Mouse (Mus musculus) megakaryocyte, adult 5-6 weeks (primary cell): Measurements from ENCODE around the gene Tmem56. TPM values are rescaled to one million over a fixed set of nuclear protein-coding genes. Genes with fewer than 3 reads are reported as not detected.

Experiments
- ATAC-seq: 2 replicates; pipeline ENCODE4 v1.8.0; 2016; ENCODE audit warnings: mild to moderate bottlenecking, inconsistent platforms; ENCODE audit not compliant: poor library complexity, severe bottlenecking
- total RNA-seq, 2 experiments: library from RNA; stranded (forward) in 1 of 2; stranded (reverse) in 1 of 2; fragments of 153-499, 151-499 nt in 1 of 2; fragments of 221-1000, 200-1000 nt in 1 of 2; gene quantifications; 2 replicates each; pipeline versions ENCODE4 v1.2.3 to v1.2.4; 2015 to 2017

Tmem56 gene
- total RNA-seq (2015), result 2.0 and 3.0 TPM in 2 replicates
- 0.70 and 1.7 TPM in 2 replicates for total RNA-seq (2017)

GRCm38 (mm10) chr3:121282998-121283397, at the start of gene Tmem56:
TSS of gene Tmem56 (minus strand) at chr3:121283098.
- no peak for ATAC-seq

- peak; percentile 89 for ATAC-seq
Measured at GRCm38 (mm10) chr3:121330244-121330646, 47.3 kb upstream of the Tmem56 start.

- peak; percentile 40 for ATAC-seq
Measured at GRCm38 (mm10) chr3:121329647-121330046, 46.7 kb upstream of the Tmem56 start.

GRCm38 (mm10) chr3:121327406-121327805, 44.5 kb upstream of the Tmem56 start:
- ATAC-seq, result no peak

GRCm38 (mm10) chr3:121323371-121323770, 40.5 kb upstream of the Tmem56 start:
- no peak for ATAC-seq

GRCm38 (mm10) chr3:121320896-121321295, 38.0 kb upstream of the Tmem56 start:
- no peak for ATAC-seq

GRCm38 (mm10) chr3:121319906-121320305, 37.0 kb upstream of the Tmem56 start:
- ATAC-seq, result no peak

- no peak for ATAC-seq
Measured at GRCm38 (mm10) chr3:121315498-121315897, 32.6 kb upstream of the Tmem56 start.

- ATAC-seq, result no peak
Measured at GRCm38 (mm10) chr3:121314149-121314548, 31.3 kb upstream of the Tmem56 start.

- no peak for ATAC-seq
Measured at GRCm38 (mm10) chr3:121312979-121313378, 30.1 kb upstream of the Tmem56 start.

GRCm38 (mm10) chr3:121312426-121312825, 29.5 kb upstream of the Tmem56 start:
- no peak for ATAC-seq

GRCm38 (mm10) chr3:121309896-121310714, 27.2 kb upstream of the Tmem56 start:
- no peak for ATAC-seq

GRCm38 (mm10) chr3:121309429-121309828, 26.5 kb upstream of the Tmem56 start:
- ATAC-seq, result no peak

- ATAC-seq, result no peak
Measured at GRCm38 (mm10) chr3:121308935-121309334, 26.0 kb upstream of the Tmem56 start.

GRCm38 (mm10) chr3:121307532-121308234, 24.8 kb upstream of the Tmem56 start:
- peak; percentile 99 for ATAC-seq

GRCm38 (mm10) chr3:121306641-121307040, 23.7 kb upstream of the Tmem56 start:
- 0 out of 2 replicates have a peak, but pooled peaks have one; percentile 38 for ATAC-seq

GRCm38 (mm10) chr3:121294200-121294599, 11.3 kb upstream of the Tmem56 start:
- no peak for ATAC-seq

GRCm38 (mm10) chr3:121291560-121292258, 8.8 kb upstream of the Tmem56 start, which contains the start of gene Alg14:
TSS of gene Alg14 (plus strand) at chr3:121291773.
- ATAC-seq, result peak; percentile 92

- no peak for ATAC-seq
Measured at GRCm38 (mm10) chr3:121291225-121291559, 8.3 kb upstream of the Tmem56 start.

- no peak for ATAC-seq
Measured at GRCm38 (mm10) chr3:121290681-121291080, 7.8 kb upstream of the Tmem56 start.

GRCm38 (mm10) chr3:121287151-121287550, 4.3 kb upstream of the Tmem56 start:
- no peak for ATAC-seq
